ENCODE assay signal across 17 mouse cellular contexts in genomic region chr2:57672007-57672643, GRCm38 (mm10).
DNase-seq lines count a peak whose midpoint lies in the region; ATAC-seq and TF ChIP-seq lines count a peak whose summit lies in the region.
"Had no signal": no experiment of that assay in that cellular context is flagged by ENCODE, and none has a peak within 500 bp of the region (broad histone marks: within the 10 kb centered on the region; RNA-seq: fewer than 3 reads in every experiment).

No protein-coding gene starts in this region.

- H3K4me3 ChIP-seq in hindbrain, embryonic 16.5 days (ENCODE audit: low read length) = no peak overlapping the region
- H3K4me3 ChIP-seq: intestine, embryonic 15.5 days; liver, embryonic 15.5 days; midbrain, embryonic 12.5 days; neural tube, embryonic 12.5 days had no signal

- TF ChIP-seq CTCF in brain, embryonic 14.5 days (IDR thresholded peaks at IDR 0.05; ENCODE audit: borderline replicate concordance, extremely low read depth, insufficient read depth, insufficient read length) = no peak

- TF ChIP-seq POLR2A in brain, embryonic 14.5 days (IDR thresholded peaks at IDR 0.05; ENCODE audit: borderline replicate concordance, extremely low read depth, insufficient read depth, insufficient read length, poor library complexity, severe bottlenecking) = no peak

- H3K27ac ChIP-seq in hindbrain, embryonic 16.5 days (ENCODE audit: low read depth, low read length) = no peak overlapping the region
- H3K27ac ChIP-seq: intestine, embryonic 15.5 days; liver, embryonic 15.5 days; midbrain, embryonic 12.5 days; neural tube, embryonic 12.5 days had no signal

- H3K4me1 ChIP-seq in hindbrain, embryonic 16.5 days (ENCODE audit: control insufficient read depth, insufficient read depth, low read depth, low read length) = 0 out of 2 replicates have a peak, but pooled peaks cover 2% of the 10 kb centered on the region
- H3K4me1 ChIP-seq: intestine, embryonic 15.5 days; liver, embryonic 15.5 days; midbrain, embryonic 12.5 days; neural tube, embryonic 12.5 days had no signal

- 36% methylated on average over 3 of the region's 3 CpGs for WGBS in hindbrain, embryonic 16.5 days

- ATAC-seq in hindbrain, embryonic 16.5 days = peak; percentile 90
- ATAC-seq: activated CD4-positive, CD25-positive, alpha-beta regulatory T cell, adult 4 months; intestine, embryonic 15.5 days had no signal

- no peaks in the 10 kb centered on the region for H3K9me3 ChIP-seq in hindbrain, embryonic 16.5 days (ENCODE audit: control insufficient read depth, low read length)
- H3K9me3 ChIP-seq: intestine, embryonic 15.5 days; liver, embryonic 15.5 days; midbrain, embryonic 12.5 days; neural tube, embryonic 12.5 days had no signal

- peak; percentile 69 for DNase-seq in left cerebral cortex, postnatal 4 days
- DNase-seq in left cerebral cortex, adult 18-20 months (ENCODE audit: low spot score in 2 of 2) = no peak
- DNase-seq in brain, embryonic 14.5 days (ENCODE audit: low read depth) = peak; percentile 86
- peak; percentile 65 for DNase-seq in cerebellum, adult 9-11 months
- DNase-seq in kidney, adult 11 months = no peak
- DNase-seq in yolk sac, embryonic 10.5 days (ENCODE audit: low spot score) = no peak
- DNase-seq: heart, adult 18-20 months; heart, postnatal 10 days; kidney, postnatal 25 days; lung, postnatal 14 days; thymus, postnatal 25 days had no signal

- no peak overlapping the region for H3K9ac ChIP-seq in hindbrain, embryonic 16.5 days (ENCODE audit: low read depth, low read length)
- H3K9ac ChIP-seq: intestine, embryonic 15.5 days; liver, embryonic 15.5 days; midbrain, embryonic 12.5 days; neural tube, embryonic 12.5 days had no signal

- no peaks in the 10 kb centered on the region for H3K27me3 ChIP-seq in hindbrain, embryonic 16.5 days (replicated peaks; ENCODE audit: control insufficient read depth, insufficient read depth, low read length)
- H3K27me3 ChIP-seq: intestine, embryonic 15.5 days; liver, embryonic 15.5 days; midbrain, embryonic 12.5 days; neural tube, embryonic 12.5 days had no signal

- no peaks in the 10 kb centered on the region for H3K36me3 ChIP-seq in hindbrain, embryonic 16.5 days (ENCODE audit: control insufficient read depth, insufficient read depth, low read length)
- H3K36me3 ChIP-seq: intestine, embryonic 15.5 days; liver, embryonic 15.5 days; midbrain, embryonic 12.5 days; neural tube, embryonic 12.5 days had no signal

- intact Hi-C loops in left cerebral cortex, postnatal 4 days (cut with DNase I) = no loop called here

- H3K4me2 ChIP-seq in hindbrain, embryonic 16.5 days (ENCODE audit: low read length) = no peak overlapping the region
- H3K4me2 ChIP-seq: intestine, embryonic 15.5 days; liver, embryonic 15.5 days; midbrain, embryonic 12.5 days; neural tube, embryonic 12.5 days had no signal

Comparison
In these comparisons a context has a peak if more than half of its experiments do, and no peak if none do; other contexts are left out.
1. DNase-seq: peak in left cerebral cortex, postnatal 4 days (single experiment), brain, embryonic 14.5 days (single experiment) and cerebellum, adult 9-11 months (single experiment); none in left cerebral cortex, adult 18-20 months (0 of 2), kidney, adult 11 months (single experiment) and yolk sac, embryonic 10.5 days (single experiment).